Mouse (Mus musculus) CH12F3 (cell line): Measurements from ENCODE around the gene Astn1.

Experiments used
- in situ Hi-C: fragments of 300-500 bp; cut with MboI; formaldehyde crosslinking; loops from 2 replicates; pipeline ENCODE4 v1.14.3; 2020; ENCODE audit warnings: low sequenced_read_pairs

Astn1 gene

GRCm38 (mm10) chr1:158513572-158513971 lies 151.5 kb downstream of the Astn1 start:
- in situ Hi-C loops = no loop called here

GRCm38 (mm10) chr1:158516558-158516957 lies 154.5 kb downstream of the Astn1 start:
- in situ Hi-C loops = no loop called here

- in situ Hi-C loops = no loop called here
Measured at GRCm38 (mm10) chr1:158536195-158536594, 174.1 kb downstream of the Astn1 start.

GRCm38 (mm10) chr1:158536867-158537266 lies 174.8 kb downstream of the Astn1 start:
- in situ Hi-C loops = no loop called here

- in situ Hi-C loops = no loop called here
Measured at GRCm38 (mm10) chr1:158545095-158545494, 183.0 kb downstream of the Astn1 start.

- in situ Hi-C loops = no loop called here
Measured at GRCm38 (mm10) chr1:158546513-158546912, 184.4 kb downstream of the Astn1 start.

GRCm38 (mm10) chr1:158547592-158548211 lies 185.6 kb downstream of the Astn1 start:
- in situ Hi-C loops = no loop called here

GRCm38 (mm10) chr1:158548319-158548718 lies 186.2 kb downstream of the Astn1 start:
- in situ Hi-C loops = no loop called here

GRCm38 (mm10) chr1:158549616-158550015 lies 187.5 kb downstream of the Astn1 start:
- in situ Hi-C loops = no loop called here

- in situ Hi-C loops = no loop called here
Measured at GRCm38 (mm10) chr1:158551951-158552350, 189.9 kb downstream of the Astn1 start.

- in situ Hi-C loops = no loop called here
Measured at GRCm38 (mm10) chr1:158553341-158553740, 191.3 kb downstream of the Astn1 start.

- in situ Hi-C loops = no loop called here
Measured at GRCm38 (mm10) chr1:158554020-158554505, 192.0 kb downstream of the Astn1 start.

GRCm38 (mm10) chr1:158573168-158573567 lies 211.1 kb downstream of the Astn1 start:
- in situ Hi-C loops = no loop called here

GRCm38 (mm10) chr1:158573597-158573996 lies 211.5 kb downstream of the Astn1 start:
- in situ Hi-C loops = no loop called here

- in situ Hi-C loops = no loop called here
Measured at GRCm38 (mm10) chr1:158575997-158576396, 213.9 kb downstream of the Astn1 start.

- in situ Hi-C loops = no loop called here
Measured at GRCm38 (mm10) chr1:158581806-158582205, 219.7 kb downstream of the Astn1 start.

- in situ Hi-C loops = no loop called here
Measured at GRCm38 (mm10) chr1:158588903-158589302, 226.8 kb downstream of the Astn1 start.

GRCm38 (mm10) chr1:158596726-158597448 lies 234.8 kb downstream of the Astn1 start:
- in situ Hi-C loops = loop anchor here (5.0 kb wide), 1 partner anchor 60 kb away; no protein-coding TSS in a partner anchor

- in situ Hi-C loops = loop anchor here (5.0 kb wide), 1 partner anchor 59 kb away; no protein-coding TSS in a partner anchor
Measured at GRCm38 (mm10) chr1:158597996-158598395, 235.9 kb downstream of the Astn1 start.

GRCm38 (mm10) chr1:158599435-158599834 lies 237.4 kb downstream of the Astn1 start:
- in situ Hi-C loops = loop anchor here (5.0 kb wide), 1 partner anchor 58 kb away; no protein-coding TSS in a partner anchor

GRCm38 (mm10) chr1:158603056-158603455 lies 241.0 kb downstream of the Astn1 start:
- in situ Hi-C loops = no loop called here

- in situ Hi-C loops = no loop called here
Measured at GRCm38 (mm10) chr1:158604149-158604548, 242.1 kb downstream of the Astn1 start.
